Mouse (Mus musculus) hematopoietic stem cell, adult 5-6 weeks (primary cell): ENCODE data around the gene Itgad. TPM values are rescaled to one million over a fixed set of nuclear protein-coding genes. Genes with fewer than 3 reads are reported as not detected.
A peak's percentile ranks its signal among the peaks of the same experiment; 100 is the strongest.

Experiments
- ATAC-seq, 2 experiments: fragments of 125-278 bp in 1 of 2; replicated peaks in 1 of 2; 2 replicates each; pipeline ENCODE4 v1.8.0; 2016 to 2017; ENCODE audit warnings: inconsistent platforms in 2 of 2, mild to moderate bottlenecking in 2 of 2, moderate number of reproducible peaks in 2 of 2, low read depth in 1 of 2, moderate TSS enrichment in 1 of 2; ENCODE audit not compliant: low FRiP score in 2 of 2, poor library complexity in 2 of 2, severe bottlenecking in 2 of 2, insufficient read depth in 1 of 2, low TSS enrichment in 1 of 2
- total RNA-seq: library from RNA; stranded (forward); fragments of 172-1452, 232-1000 nt; gene quantifications from 2 replicates; pipeline ENCODE4 v1.2.3, GENCODE M21; 2017

Itgad gene
- total RNA-seq, result 0.63 and 0.69 TPM in 2 replicates

DNA sequence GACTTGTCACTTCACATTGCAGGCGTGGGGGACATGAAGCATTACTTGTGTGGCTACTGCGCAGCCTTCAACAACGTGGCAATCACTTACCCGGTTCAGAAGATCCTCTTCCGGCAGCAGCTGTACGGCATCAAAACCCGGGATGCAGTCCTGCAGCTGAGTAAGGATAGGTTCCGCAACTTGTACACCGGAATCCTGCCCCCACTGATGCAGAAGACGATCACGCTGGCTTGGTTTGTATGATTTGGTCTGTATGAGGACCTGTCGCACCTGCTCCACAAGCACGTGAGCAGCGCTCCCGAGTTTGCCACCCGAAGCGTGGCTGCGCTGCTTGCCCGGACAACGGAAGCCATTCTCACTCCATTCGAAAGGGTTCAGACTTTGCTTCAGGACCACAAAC is at the start of gene Itgad:
TSS of gene Itgad (plus strand) at position 301 of the 400 bp plus-strand sequence.
- ATAC-seq, result no peak

DNA sequence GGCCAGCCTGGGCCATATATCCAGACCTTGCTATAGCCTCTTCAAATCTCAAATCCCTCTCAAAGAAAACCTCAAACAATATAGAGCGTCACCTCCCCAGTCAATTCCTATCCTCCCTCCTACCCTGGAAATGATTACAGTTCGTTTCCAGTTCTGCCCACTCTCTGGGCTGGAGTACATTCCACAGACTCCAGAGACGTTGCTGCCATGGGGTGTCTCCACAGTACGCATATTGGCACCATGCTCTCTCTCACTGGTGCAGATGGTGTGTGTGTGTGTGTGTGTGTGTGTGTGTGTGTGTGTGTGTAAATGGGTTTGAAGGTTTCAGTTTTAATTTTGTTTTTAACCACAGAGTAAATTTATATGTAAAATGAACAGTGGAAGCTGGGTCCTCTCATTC is 48.9 kb upstream of the Itgad start:
- ATAC-seq, result no peak; a peak in 1 of 4 replicates

DNA sequence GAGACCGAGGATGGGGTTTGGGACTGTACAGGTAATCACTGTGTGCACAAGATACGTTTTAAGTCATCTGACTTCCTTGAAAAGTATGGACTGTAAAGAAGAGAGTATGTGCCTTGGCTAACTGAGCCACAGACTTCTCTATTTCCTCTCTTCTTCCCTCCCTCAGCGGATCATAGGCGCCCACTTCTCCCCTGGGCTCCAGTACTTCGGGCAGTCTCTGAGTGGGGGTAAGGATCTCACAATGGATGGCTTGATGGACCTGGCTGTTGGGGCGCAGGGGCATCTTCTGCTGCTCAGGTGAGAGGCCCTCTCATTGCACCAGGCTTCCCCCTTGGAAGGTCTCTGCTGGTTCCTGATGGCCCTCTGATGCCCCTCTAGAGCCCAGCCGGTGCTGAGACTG is 46.7 kb upstream of the Itgad start:
- no peak for ATAC-seq

DNA sequence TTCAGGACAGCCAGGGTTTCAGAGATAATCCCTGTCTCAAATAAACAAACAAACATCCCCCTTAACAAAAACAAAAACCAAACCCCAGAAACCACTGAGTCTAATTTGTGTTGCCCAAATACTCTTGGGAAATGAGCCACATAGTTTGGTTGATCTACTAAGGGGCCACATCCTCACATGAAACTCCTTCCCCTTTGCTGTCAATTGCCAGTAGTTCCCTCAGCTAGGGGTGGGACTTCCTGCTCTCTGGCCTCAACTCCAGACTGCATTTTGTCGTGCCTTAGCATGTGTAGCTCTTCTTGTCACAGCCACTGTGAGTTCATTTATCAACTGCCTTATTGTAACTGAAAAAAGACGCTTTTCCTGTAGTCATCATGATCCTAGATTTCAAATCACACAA is 43.9 kb upstream of the Itgad start:
- no peak for ATAC-seq

DNA sequence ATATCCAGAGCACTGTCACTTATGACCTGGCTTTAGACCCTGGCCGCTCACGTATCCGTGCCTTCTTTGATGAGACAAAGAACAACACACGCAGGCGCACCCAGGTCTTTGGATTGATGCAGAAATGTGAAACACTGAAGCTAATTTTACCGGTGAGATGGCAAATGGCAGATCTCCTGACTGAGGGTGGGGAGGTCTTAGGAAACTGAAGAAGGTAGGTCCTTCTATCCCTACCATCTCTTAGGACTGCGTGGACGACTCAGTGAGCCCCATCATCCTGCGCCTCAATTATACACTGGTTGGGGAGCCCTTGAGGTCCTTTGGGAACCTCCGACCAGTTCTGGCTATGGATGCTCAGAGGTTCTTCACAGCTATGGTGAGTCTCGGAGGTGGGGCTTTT is 42.0 kb upstream of the Itgad start:
- ATAC-seq, result no peak

DNA sequence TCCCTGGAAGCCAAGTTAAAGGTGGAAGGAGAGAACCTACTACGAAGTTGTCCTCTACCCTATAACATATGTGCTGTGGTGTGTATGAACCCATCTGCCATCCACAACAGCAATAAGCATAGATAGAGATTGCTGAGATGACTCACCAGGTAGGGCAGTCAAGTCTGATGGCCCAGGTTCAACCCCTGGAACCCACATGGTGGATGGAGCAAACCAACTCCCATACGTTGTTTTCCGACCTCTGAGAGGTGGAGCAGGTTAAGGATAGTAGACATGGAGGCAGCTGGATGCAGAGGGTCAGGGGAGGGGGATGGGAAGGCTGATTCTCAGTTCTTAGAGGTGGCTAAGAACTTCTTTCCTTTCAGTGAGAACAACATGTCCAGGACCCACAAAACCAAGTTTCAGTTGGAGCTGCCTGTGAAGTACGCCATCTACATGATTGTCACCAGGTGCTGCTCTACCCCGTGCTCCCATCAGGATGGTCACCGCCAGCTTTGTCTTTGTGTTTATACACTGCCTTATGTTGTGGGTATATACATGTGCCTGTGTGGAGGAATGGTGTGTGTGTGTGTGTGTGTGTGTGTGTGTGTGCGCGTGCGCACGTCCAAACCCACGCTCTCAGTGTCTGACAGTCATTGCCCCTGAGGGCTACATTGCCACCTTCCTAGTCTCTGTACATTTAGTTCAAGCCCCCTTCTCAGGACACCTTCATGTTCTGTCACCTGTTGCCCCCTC is 39.6 kb upstream of the Itgad start:
- ATAC-seq, result no peak

DNA sequence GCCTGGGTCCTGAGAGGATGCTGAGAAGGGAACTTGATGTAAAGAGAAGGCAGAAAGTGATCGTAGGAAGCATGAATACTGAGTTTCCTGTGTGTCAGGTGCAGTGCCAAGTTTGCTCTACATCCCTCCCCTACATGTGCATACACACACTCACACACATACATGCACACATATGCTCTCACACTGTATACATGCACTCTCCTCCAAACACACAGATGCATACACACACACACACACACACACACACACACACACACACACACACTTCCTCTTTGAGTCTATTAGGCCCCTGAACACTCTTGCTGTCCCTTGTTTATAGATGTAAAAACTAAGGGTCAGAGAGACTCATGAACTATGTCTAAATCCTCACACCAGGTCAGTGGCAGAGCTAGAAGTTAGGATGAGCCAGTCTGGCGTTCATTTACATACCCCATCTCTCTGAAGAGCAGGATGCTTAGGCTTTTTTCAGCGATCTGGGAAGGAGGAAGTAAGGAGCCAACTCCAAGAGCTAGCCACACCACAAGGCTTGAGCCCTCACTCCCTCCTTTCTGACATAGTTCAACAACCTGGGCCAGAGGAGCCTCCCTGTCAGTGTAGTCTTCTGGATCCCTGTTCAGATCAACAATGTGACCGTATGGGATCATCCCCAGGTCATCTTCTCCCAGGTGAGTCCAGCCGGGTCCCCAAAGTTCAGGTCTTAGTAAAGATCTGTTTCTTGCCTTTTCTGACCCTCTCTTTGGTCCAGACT is 38.8 kb upstream of the Itgad start:
- ATAC-seq, result peak; percentile 17 to 46; a peak in 3 of 4 replicates

DNA sequence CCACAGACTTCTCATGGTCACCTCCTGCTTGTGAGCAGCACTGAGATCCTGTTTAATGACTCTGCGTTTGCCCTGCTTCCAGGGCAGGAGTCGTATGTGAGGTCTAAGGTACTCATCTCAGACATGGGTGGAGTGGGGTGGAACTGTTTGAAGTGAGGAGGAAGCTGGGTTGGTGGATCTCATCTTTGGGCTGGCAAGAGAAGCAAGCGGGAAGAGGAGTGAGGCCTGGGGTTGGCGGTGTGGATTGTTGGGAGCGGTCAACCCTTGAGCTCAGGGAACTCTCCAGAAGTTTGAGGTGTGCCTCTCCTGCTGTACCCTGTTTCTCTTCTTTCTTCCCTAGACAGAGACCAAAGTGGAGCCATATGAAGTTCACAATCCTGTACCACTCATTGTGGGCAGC is 37.8 kb upstream of the Itgad start:
- ATAC-seq, result no peak

DNA sequence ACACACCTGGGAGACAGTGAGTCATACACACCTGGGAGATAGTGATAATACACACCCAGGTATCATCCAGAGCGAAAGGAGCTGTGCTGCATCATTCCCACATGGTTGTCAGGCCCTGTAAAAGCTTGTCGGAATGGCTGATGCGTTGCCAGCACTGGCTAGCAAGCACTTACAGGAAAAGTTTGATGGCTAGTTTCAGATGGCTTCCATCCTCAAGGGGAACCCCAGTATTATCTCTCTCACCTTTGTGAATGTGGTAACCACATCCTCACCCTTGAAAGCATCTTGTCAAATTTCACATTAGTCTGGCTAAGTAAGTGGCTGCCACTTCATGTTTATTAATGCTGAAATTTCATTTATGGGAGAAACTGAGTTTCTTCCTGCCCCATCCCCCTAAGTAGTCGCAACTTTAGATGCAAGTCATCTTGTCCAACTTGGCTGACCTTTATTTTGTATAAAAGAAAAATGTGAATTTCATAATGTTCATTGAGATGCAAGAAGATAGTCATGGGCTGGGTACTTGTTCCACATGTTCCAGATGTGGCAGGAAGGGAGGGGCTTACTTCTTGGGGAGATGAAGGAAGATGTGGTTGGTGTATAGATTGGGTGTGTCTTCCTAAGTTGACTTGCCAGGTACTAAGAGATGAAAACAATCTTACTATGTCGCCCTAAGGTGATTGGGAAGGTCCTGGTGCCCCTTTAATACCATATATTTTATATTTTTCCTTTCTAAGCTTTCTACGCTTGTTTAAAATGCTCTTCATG is 34.3 kb upstream of the Itgad start:
- ATAC-seq, result no peak

DNA sequence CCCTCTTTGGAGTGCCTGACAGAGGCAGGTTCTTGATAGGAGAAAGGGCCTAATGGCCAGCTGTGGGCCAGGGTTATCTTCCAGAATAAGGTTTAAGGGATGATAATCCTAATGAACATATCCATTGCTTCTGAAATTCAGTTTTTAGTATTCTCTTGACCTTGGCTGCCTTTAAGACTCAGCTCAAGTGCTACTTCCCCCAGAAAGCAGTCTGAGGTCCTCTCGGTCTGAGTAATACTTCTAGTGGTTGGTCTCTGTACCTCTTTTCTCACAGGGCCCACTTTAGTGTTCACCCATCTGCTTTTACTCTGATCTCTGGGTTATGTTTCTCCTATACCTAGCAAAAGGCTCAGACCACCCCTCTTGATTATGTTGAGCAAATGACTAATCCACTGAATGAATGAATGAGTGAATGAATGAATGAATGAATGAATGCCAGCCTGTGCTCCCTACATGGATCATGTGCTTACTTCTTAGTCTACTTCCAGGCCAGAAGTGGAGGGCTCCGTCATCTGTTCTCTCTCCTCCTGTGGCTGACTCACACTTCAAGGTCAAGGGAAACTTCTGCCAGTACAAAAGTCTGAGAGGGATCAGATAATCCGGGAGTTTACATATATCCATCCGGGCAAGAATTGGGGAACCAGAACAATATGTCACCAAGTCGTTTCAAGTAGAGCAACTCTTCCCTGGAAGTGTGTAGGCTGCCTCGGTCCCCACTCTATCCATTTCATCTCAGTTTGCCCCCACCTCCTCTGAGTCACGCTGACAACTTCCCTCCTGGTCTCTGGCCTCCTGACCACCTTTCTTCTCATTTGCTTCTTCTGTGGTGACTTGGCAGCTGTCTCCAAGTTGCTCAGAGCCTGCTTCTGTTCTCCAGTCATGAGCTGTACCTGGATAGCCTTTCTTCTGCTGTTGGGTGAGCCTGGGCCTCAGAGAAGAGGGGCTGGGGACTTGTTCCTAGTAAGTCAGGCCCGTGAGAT is 25.1 kb upstream of the Itgad start, which contains the start of gene Itgax:
TSS of gene Itgax (plus strand) at position 807 of the 980 bp plus-strand sequence.
- peak; percentile 49 to 55 for ATAC-seq

DNA sequence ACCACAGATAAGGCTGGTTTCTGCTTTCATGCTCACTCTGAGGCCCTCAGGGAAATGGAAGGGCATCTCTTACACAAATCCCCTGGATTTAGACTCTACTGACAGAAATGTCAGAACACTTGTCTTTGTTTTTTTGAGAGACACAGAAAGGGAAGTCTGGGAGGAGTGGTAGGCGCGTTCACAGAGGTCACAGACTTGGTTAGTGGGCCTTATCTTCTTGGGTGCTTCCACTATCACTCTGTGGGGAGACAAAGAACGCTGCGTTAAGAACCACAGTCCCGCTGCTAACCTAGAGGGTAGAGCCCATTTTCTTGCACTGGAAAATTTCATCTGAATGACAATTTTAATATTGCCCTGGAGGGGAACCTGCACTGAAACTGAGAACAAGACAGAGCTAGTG is 22.0 kb upstream of the Itgad start:
- ATAC-seq, result no peak

DNA sequence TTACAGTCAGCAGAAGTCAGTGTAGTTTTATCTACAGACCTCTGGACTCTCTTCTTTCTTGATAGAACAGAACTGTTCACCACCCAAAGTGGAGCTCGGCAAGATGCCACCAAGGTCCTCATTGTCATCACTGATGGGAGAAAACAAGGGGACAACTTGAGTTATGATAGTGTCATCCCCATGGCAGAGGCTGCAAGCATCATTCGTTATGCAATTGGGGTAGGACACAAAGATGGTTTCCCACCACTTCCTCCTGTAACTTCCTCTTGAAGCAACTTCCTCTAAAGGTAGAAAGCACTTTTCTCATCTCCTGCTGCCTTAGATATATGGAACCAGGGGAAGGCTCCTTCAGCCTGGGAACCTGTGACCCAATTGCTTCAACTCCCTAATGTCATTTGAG is 20.6 kb upstream of the Itgad start:
- peak; percentile 67 to 83 for ATAC-seq

DNA sequence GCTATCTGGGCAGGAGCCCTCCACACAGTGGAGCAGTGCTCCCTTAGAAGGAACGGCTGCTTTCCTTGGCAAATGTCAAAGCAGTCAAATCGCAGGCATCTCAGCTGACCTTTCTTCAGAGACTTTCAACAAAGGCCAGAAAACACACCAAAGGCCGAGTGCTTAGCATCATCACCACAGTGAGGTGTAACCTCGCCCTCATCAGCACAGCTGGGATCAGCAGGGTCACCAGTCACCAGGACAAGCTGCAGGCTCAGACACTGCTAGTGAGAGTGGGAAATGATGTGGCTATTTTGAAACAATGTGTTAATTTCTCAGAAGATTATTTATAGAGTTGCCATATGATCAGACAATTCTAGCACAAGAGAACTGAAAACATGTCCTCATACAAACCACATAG is 17.2 kb upstream of the Itgad start:
- ATAC-seq, result no peak

DNA sequence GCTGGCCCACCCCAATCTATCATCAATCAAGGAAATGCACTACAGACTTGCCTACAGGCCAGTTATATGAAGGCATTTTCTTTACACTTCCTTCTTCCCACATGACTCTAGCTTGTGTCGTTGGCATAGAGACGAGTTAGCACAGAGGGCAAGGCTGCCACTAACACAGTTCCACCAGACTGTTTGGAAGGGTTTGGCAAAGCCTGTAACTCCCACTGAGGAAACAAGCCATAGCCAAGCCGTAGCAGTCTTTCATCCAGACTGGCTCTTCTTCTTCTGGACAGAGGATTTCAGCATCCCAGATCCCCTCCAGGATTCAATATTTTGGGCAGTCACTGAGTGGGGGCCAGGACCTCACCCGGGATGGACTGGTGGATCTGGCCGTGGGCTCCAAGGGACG is 14.6 kb upstream of the Itgad start:
- no peak for ATAC-seq

DNA sequence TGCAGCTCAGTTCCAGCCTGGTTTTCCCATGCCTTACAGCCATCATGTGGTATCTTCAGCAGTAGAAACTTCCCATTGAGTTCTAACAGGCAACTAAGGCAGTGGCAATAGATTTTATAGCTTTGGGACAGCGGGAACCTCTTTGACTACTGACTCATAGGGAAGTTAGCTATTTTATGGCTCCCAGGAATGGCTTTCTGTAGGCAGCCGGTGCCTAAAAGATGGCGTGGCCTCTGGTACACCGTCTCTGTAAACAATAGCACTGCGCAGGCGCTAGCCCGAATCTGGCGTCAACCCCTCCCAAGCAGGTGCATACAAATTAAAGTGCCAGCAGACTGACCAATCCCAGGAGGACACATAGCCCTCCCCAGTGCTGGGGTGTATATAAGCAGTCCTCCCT is 3.2 kb upstream of the Itgad start:
- no peak for ATAC-seq

DNA sequence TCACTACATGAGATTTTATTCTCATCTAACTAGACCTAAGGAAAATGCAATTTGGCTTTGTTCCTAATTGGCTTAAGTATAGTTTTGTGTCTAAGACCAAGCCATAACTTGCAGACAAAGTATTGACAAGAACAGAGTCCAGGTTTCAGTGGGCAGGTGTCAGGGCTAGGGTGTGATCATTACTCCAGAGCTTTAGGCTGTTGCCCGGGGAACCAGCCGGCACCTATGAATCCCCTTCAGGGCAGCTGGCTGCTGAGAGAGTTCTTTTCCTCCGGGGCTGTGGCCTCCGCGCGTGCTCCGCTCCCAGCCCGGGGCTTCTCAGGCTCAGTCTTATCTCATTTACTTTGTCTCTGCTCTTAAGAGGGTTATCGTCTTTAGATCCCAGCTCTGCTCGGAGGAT is 748 bp downstream of the Itgad start:
- no peak for ATAC-seq

DNA sequence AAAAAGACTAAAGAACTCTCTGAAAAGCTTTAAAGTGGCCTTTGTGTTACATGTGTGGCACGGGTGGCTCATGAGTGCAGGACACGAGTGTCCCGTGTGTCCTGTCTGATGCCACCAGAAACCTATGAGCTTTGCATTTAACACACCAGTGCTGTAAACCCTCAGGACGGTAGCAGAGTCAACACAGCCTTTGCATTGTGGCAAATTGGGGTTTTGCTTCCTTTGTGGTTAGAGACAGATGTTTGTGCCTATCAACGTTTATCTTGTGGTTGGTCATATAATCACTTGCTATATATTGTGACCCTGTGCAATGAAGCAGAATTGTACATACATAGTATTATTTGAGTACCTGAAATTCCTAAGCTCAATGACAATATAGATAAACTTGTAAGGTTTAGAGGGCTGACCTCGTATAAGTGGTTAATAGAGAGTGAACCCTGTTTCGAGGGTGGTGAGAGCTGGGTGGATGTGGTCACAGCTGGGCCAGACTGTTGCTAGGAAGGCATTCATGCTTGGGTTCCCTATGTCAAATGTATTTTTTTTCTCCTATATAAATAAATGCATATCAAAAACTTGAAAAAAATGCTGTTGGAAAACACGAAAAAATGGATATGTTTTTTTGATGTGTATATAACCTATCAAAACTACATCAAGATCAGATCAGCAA is 4.6 kb downstream of the Itgad start:
- peak; percentile 48 to 62 for ATAC-seq
